Mouse (Mus musculus) left cerebral cortex, adult 2 months (tissue): ENCODE measurements at regions not wholly inside any gene's neighbourhood (a gene's known extent, or its start where the extent isn't known, plus 50 kb on each side); places are given as distances from the start of the nearest gene placed in this dataset.

ENCODE experiments used
- DNase-seq, 2 experiments: peaks; one replicate each; pipeline ENCODE4 v3.0.0; 2021 to 2022; ENCODE audit warnings: low spot score in 2 of 2, mixed read lengths in 1 of 2; ENCODE audit errors: extremely low spot score in 1 of 2
- H3K27ac ChIP-seq: fragments of 200-600 bp; 2 replicates; pipeline ENCODE4 v1.8.1; 2022
- H3K4me3 ChIP-seq: fragments of 200-600 bp; 2 replicates; pipeline ENCODE4 v1.8.1; 2022
- CTCF ChIP-seq: fragments of 200-600 bp; IDR thresholded peaks from 2 replicates; pipeline ENCODE4 v1.8.1; 2022; ENCODE audit warnings: antibody characterized with exemption, mild to moderate bottlenecking, moderate library complexity
- intact Hi-C: fragments of 180-260 bp; cut with DNase I; formaldehyde crosslinking; loops from one replicate; pipeline ENCODE4 v1.15.1; 2025

DNA sequence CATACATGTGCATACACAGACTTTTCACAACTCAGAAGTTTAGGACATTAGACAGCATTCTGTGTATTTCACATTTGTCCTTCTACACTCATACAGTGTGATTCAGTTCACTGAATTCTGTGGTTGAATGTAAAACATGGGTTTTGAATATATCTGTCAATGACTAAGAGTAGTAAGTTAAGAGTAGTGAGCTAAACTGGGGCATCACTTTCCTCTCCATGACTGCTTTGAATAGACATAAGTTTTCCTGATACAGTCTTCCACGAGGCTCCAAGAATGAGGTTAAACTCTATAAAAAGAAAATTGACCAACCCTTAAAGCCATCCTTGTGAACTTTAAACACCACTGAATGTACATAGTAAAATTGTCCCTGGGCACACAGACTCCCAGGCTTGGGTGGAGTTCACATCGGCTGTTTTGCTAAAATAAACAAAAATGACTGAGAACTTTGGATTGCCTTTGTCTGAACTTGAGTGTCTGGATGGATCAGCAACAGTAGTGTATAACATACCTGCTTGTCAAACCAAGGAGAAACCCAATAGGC, 94.9 kb upstream of the Cdkn2b start:
- no peak for DNase-seq
- TF ChIP-seq CTCF = no peak
- intact Hi-C loops = no loop called here
- no peak overlapping the region for H3K27ac ChIP-seq
- H3K4me3 ChIP-seq = no peak overlapping the region

GRCm38 (mm10) chr4:89403151-89403550, 92.3 kb upstream of the Cdkn2b start:
- Histone ChIP-seq H3K4me3 (no peak overlapping the region), H3K27ac (no peak overlapping the region)
- no peak for TF ChIP-seq CTCF
- DNase-seq = no peak
- intact Hi-C loops = no loop called here

- H3K4me3 ChIP-seq = no peak overlapping the region
- no peak for TF ChIP-seq CTCF
These were observed 91.5 kb upstream of the Cdkn2b start for GRCm38 (mm10) chr4:89402324-89402723.

DNA sequence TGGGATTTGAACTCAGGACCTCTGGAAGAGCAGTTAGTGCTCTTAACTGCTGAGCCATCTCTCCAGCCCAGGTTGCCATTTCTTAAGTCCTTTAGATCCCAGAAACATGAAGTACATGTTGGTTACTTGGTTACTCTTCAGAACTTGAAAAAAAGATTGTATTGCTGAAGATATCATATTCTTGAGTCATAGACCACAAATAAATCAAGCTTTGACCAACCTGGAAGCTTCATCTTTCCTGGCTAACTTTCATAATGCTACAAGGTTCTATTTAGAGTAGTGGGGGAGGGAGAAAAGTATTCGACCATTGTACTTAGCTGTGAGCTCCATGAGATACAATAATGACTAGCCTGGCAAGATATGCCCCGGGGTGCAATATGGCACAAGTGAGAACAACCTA, 90.9 kb upstream of the Cdkn2b start:
- H3K27ac ChIP-seq = no peak overlapping the region
- no peak for DNase-seq
- intact Hi-C loops = no loop called here
- no peak overlapping the region for H3K4me3 ChIP-seq
- no peak for TF ChIP-seq CTCF

More at GRCm38 (mm10) chr4:89402324-89402723, 91.5 kb upstream of the Cdkn2b start:
- intact Hi-C loops = no loop called here
- H3K27ac ChIP-seq = no peak overlapping the region
- no peak for DNase-seq

DNA sequence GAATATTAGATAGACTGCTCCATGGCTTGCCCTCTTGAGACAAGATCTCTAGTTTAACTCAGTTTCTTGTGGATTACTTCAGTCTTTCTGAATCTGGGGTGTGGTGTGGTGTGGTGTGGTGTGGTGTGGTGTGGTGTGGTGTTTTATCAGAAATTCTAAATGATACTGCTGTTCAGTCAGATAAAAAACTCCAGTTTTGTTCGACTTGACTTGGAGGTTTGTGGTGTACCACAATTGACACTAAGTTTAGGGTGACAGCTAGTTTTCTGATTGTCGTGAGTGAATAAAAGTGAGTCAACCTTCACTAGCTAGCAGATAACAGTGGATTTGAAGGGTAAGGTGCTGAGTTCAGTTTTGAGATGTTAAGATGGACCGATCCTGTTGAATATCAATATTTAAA, 89.5 kb upstream of the Cdkn2b start:
- Histone ChIP-seq H3K27ac (no peak overlapping the region), H3K4me3 (no peak overlapping the region)
- intact Hi-C loops = no loop called here
- no peak for DNase-seq
- no peak for TF ChIP-seq CTCF

- no peak for TF ChIP-seq CTCF
These were observed 88.4 kb upstream of the Cdkn2b start for GRCm38 (mm10) chr4:89399277-89399676.

DNA sequence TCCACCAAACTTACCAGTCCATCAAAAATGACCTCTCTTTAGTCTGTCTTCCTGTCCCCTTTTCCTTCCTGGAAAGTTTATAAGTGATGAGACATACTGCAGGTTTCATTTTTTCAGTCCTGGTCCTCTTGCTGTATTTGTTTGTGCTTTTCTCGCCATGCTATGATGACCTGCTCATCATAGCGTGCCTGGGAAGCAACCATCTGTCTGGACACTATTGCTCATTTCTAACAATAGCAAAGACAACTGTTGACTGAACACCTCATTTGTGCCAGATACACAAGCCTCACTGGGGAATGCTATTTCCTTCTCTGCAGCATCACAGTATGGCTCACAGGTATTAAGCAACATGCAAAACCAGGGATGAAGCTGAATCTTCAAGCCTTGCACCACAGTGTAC, 85.2 kb upstream of the Cdkn2b start:
- Histone ChIP-seq H3K27ac (no peak overlapping the region), H3K4me3 (no peak overlapping the region)
- intact Hi-C loops = no loop called here
- no peak for TF ChIP-seq CTCF
- no peak for DNase-seq

More at GRCm38 (mm10) chr4:89399277-89399676, 88.4 kb upstream of the Cdkn2b start:
- intact Hi-C loops = no loop called here
- DNase-seq = no peak
- no peak overlapping the region for H3K27ac ChIP-seq
- no peak overlapping the region for H3K4me3 ChIP-seq

GRCm38 (mm10) chr4:89395336-89395735, 84.5 kb upstream of the Cdkn2b start:
- no peak for TF ChIP-seq CTCF
- H3K4me3 ChIP-seq = no peak overlapping the region
- no peak for DNase-seq
- intact Hi-C loops = no loop called here
- no peak overlapping the region for H3K27ac ChIP-seq

DNA sequence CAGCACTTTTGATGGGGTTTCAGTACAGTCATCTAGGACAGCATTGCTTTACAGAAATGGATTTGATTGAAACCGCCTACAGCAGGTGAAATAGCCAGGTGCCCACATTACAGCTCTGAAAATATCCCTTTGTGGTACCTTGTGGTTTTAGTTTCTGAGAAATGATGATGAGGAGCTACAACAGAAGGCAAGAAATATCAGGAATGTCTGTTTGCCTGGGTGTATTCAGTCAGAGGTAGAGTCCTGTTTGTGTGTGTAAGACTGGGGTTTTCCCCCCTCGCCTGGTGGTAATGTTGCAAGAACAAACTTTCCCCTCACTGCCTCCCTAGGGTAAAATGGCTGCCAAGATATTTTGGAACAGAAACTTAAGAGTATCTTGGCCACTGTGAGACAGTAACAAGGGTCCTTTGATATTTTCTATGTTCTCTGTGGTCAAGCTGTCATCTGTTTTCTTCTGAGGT, 82.4 kb upstream of the Cdkn2b start:
- no peak for TF ChIP-seq CTCF
- intact Hi-C loops = no loop called here
- DNase-seq = no peak
- Histone ChIP-seq H3K27ac (no peak overlapping the region), H3K4me3 (no peak overlapping the region)

DNA sequence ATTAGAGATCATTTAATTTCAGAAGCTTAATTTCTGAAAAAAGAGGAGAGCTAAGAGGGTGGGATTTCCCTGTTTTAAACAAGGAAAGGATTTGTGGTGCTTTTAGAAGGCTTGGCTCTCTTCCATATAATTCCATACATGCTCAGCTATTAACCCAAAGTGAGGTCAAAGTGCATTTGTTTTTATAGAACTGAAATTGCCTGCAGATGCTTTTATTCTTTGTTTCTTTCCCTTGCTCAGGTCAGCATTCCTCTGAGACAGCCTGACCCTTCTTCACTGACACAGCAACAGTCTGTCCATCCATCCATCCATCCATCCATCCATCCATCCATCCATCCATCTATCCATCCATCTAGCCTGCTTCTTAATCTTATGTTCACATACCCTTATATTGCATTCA, 82.0 kb upstream of the Cdkn2b start:
- intact Hi-C loops = no loop called here
- H3K27ac ChIP-seq = no peak overlapping the region
- no peak for DNase-seq
- H3K4me3 ChIP-seq = no peak overlapping the region
- no peak for TF ChIP-seq CTCF

DNA sequence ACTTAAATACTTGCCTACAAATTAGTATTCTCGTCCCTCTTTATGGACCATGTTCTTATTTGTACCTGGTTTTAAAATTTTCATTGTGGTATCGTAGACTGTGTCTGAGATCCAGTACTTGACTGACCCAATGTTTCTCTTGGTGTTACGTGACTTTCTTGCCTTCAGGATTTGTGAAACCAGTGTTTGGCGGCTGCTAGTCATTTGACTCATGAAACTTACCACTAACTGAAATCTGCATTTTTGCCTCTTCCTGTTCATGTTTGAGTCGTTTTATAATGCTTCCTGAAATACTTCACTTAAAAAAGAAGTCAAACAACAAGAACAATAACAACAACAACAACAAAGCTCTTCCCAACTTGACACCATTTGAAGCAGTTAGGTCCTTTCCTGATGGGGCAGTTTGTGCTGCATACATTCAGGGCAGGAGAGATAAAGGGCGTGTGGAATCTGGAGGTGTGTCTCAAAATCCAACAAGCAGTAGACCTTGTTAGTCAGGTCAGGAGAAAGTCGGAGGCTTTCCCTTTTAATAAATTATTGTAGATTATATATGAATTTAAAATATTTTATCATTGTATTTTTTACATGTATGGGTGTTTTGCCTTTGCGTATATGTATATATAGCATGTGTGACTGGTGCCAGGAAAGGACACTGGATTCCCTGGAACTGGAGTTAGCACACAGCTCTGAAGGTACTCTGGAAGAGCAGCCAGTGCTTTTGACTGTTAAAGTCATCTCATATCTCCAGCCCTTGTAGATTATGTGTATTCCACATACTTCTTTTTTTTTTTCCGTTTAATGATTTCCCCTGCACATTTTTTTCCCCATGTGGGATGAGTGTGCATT, 80.8 kb upstream of the Cdkn2b start:
- TF ChIP-seq CTCF = no peak
- H3K4me3 ChIP-seq = no peak overlapping the region
- H3K27ac ChIP-seq = no peak overlapping the region
- intact Hi-C loops = no loop called here
- DNase-seq = no peak

- H3K4me3 ChIP-seq = no peak overlapping the region
These were observed 72.7 kb upstream of the Cdkn2b start for GRCm38 (mm10) chr4:89383548-89383947.

More at GRCm38 (mm10) chr4:89383548-89383947, 72.7 kb upstream of the Cdkn2b start:
- no peak for DNase-seq
- intact Hi-C loops = no loop called here
- no peak for TF ChIP-seq CTCF
- no peak overlapping the region for H3K27ac ChIP-seq
